Mouse (Mus musculus): ENCODE data around the gene Plxnb1.
A peak's percentile ranks its signal among the peaks of the same experiment; 100 is the strongest.
"Not testable (repeated sequence)": the region's sequence is repeated elsewhere in the genome, so short reads cannot be mapped to it uniquely, and the experiment has no call there.

Plxnb1 gene

GRCm38 (mm10) chr9:109102541-109102940, 7.4 kb downstream of the Plxnb1 start:
- DNase-seq (ENCODE audit: low read depth): no peak

GRCm38 (mm10) chr9:109103250-109103649, 8.1 kb downstream of the Plxnb1 start:
- peak; percentile 15 for DNase-seq (ENCODE audit: low read depth)

GRCm38 (mm10) chr9:109104083-109104482, 8.9 kb downstream of the Plxnb1 start:
- no peak for DNase-seq (ENCODE audit: low read depth)

GRCm38 (mm10) chr9:109105011-109105410, 9.8 kb downstream of the Plxnb1 start:
- DNase-seq (ENCODE audit: low read depth): no peak

- DNase-seq (ENCODE audit: low read depth): no peak
Observed at GRCm38 (mm10) chr9:109105648-109106047, 10.5 kb downstream of the Plxnb1 start.

GRCm38 (mm10) chr9:109107341-109107740, 12.2 kb downstream of the Plxnb1 start:
- DNase-seq (ENCODE audit: low read depth): no peak

GRCm38 (mm10) chr9:109110240-109110639, 15.1 kb downstream of the Plxnb1 start:
- no peak for DNase-seq (ENCODE audit: low read depth)

GRCm38 (mm10) chr9:109111101-109111500, 15.9 kb downstream of the Plxnb1 start:
- no peak for DNase-seq (ENCODE audit: low read depth)

GRCm38 (mm10) chr9:109111591-109111990, 16.4 kb downstream of the Plxnb1 start:
- no peak for DNase-seq (ENCODE audit: low read depth)

- DNase-seq (ENCODE audit: low read depth): no peak
Observed at GRCm38 (mm10) chr9:109113331-109113730, 18.1 kb downstream of the Plxnb1 start.

- DNase-seq (ENCODE audit: low read depth): no peak
Observed at GRCm38 (mm10) chr9:109114276-109114675, 19.1 kb downstream of the Plxnb1 start.

- no peak for DNase-seq (ENCODE audit: low read depth)
Observed at GRCm38 (mm10) chr9:109114871-109115270, 19.7 kb downstream of the Plxnb1 start.

- no peak for DNase-seq (ENCODE audit: low read depth)
Observed at GRCm38 (mm10) chr9:109116205-109116604, 21.0 kb downstream of the Plxnb1 start.

GRCm38 (mm10) chr9:109118106-109118505, 22.9 kb downstream of the Plxnb1 start:
- no peak for DNase-seq (ENCODE audit: low read depth)

GRCm38 (mm10) chr9:109119571-109119970, 24.4 kb downstream of the Plxnb1 start:
- DNase-seq (ENCODE audit: low read depth): no peak

- no peak for DNase-seq (ENCODE audit: low read depth)
Observed at GRCm38 (mm10) chr9:109120956-109121355, 25.8 kb downstream of the Plxnb1 start.

- peak; percentile 71 for DNase-seq (ENCODE audit: low read depth)
Observed at GRCm38 (mm10) chr9:109122553-109123085, 27.4 kb downstream of the Plxnb1 start.

- DNase-seq (ENCODE audit: low read depth): peak; percentile 20
Observed at GRCm38 (mm10) chr9:109123266-109123665, 28.1 kb downstream of the Plxnb1 start.

GRCm38 (mm10) chr9:109124164-109124563, 29.0 kb downstream of the Plxnb1 start:
- no peak for DNase-seq (ENCODE audit: low read depth)

- DNase-seq (ENCODE audit: low read depth): no peak
Observed at GRCm38 (mm10) chr9:109125043-109125442, 29.9 kb downstream of the Plxnb1 start.

- no peak for DNase-seq (ENCODE audit: low read depth)
Observed at GRCm38 (mm10) chr9:109125481-109125880, 30.3 kb downstream of the Plxnb1 start.

GRCm38 (mm10) chr9:109127076-109127475, 31.9 kb downstream of the Plxnb1 start:
- no peak for DNase-seq (ENCODE audit: low read depth)

- peak; percentile 61 for DNase-seq (ENCODE audit: low read depth)
Observed at GRCm38 (mm10) chr9:109128211-109128610, 33.0 kb downstream of the Plxnb1 start.

GRCm38 (mm10) chr9:109130076-109130475, 34.9 kb downstream of the Plxnb1 start:
- DNase-seq (ENCODE audit: low read depth): no peak

- not testable (repeated sequence) for DNase-seq (ENCODE audit: low read depth)
Observed at GRCm38 (mm10) chr9:109140414-109140813, 45.2 kb downstream of the Plxnb1 start.
